ENCODE assay signal across 12 mouse cellular contexts in genomic region chr14:118363391-118363821, GRCm38 (mm10).
A peak's percentile ranks its signal among the peaks of the same experiment; 100 is the strongest.
DNase-seq lines count a peak whose midpoint lies in the region; ATAC-seq lines count a peak whose summit lies in the region.
"Had no signal": no experiment of that assay in that cellular context is flagged by ENCODE, and none has a peak within 500 bp of the region (broad histone marks: within the 10 kb centered on the region; RNA-seq: fewer than 3 reads in every experiment).

No protein-coding gene starts in this region.

- no peaks in the 10 kb centered on the region for H3K36me3 ChIP-seq in hindbrain, embryonic 13.5 days
- H3K36me3 ChIP-seq in hindbrain, embryonic 10.5 days = no peaks in the 10 kb centered on the region
- H3K36me3 ChIP-seq in embryonic facial prominence, embryonic 13.5 days = no peaks in the 10 kb centered on the region
- H3K36me3 ChIP-seq in limb, embryonic 15.5 days = no peaks in the 10 kb centered on the region

- DNase-seq in hindbrain, embryonic 10.5 days (ENCODE audit: low spot score) = no peak
- DNase-seq in ES-CJ7 (ENCODE audit: low read depth, low spot score) = peak; percentile 22
- DNase-seq in thymus, postnatal 0 days (ENCODE audit: low spot score) = no peak
- no peak for DNase-seq in cerebellum, postnatal 10 days
- no peak for DNase-seq in ovary, adult 18-20 months (ENCODE audit: low spot score)
- DNase-seq: cerebellum, postnatal 14 days; heart, postnatal 14 days; thymus, postnatal 25 days had no signal

- peaks cover 18% of the 10 kb centered on the region for H3K4me1 ChIP-seq in hindbrain, embryonic 13.5 days (replicated peaks)
- H3K4me1 ChIP-seq in hindbrain, embryonic 10.5 days (replicated peaks) = peaks cover 26% of the 10 kb centered on the region
- H3K4me1 ChIP-seq in embryonic facial prominence, embryonic 13.5 days = peaks cover 37% of the 10 kb centered on the region
- peaks cover 12% of the 10 kb centered on the region for H3K4me1 ChIP-seq in limb, embryonic 15.5 days

- no peaks in the 10 kb centered on the region for H3K9me3 ChIP-seq in hindbrain, embryonic 13.5 days
- H3K9me3 ChIP-seq in hindbrain, embryonic 10.5 days = no peaks in the 10 kb centered on the region
- H3K9me3 ChIP-seq in embryonic facial prominence, embryonic 13.5 days = no peaks in the 10 kb centered on the region
- H3K9me3 ChIP-seq in limb, embryonic 15.5 days = no peaks in the 10 kb centered on the region

- peak overlapping the region; percentile 11; the same call in 1 of the 2 replicates for H3K4me3 ChIP-seq in hindbrain, embryonic 13.5 days
- H3K4me3 ChIP-seq in hindbrain, embryonic 10.5 days = no peak overlapping the region
- H3K4me3 ChIP-seq in embryonic facial prominence, embryonic 13.5 days = peak overlapping the region; percentile 27
- H3K4me3 ChIP-seq in limb, embryonic 15.5 days = peak overlapping the region; percentile 31

- 52% methylated on average over 21 of the region's 21 CpGs for WGBS in hindbrain, embryonic 13.5 days
- 86% methylated on average over 21 of the region's 21 CpGs for WGBS in hindbrain, embryonic 10.5 days
- 35% methylated on average over 21 of the region's 21 CpGs for WGBS in embryonic facial prominence, embryonic 13.5 days
- WGBS in limb, embryonic 15.5 days = 10% methylated on average over 21 of the region's 21 CpGs

- H3K27me3 ChIP-seq in hindbrain, embryonic 13.5 days = peaks cover 7% of the 10 kb centered on the region; the same call in 1 of the 2 replicates
- H3K27me3 ChIP-seq in hindbrain, embryonic 10.5 days (ENCODE audit: insufficient read depth, poor library complexity, severe bottlenecking) = peaks cover 31% of the 10 kb centered on the region
- peaks cover 42% of the 10 kb centered on the region for H3K27me3 ChIP-seq in embryonic facial prominence, embryonic 13.5 days
- peaks cover 42% of the 10 kb centered on the region for H3K27me3 ChIP-seq in limb, embryonic 15.5 days

- H3K4me2 ChIP-seq in hindbrain, embryonic 13.5 days = peak overlapping the region; percentile 41
- H3K4me2 ChIP-seq in embryonic facial prominence, embryonic 13.5 days = peak overlapping the region; percentile 54
- H3K4me2 ChIP-seq in limb, embryonic 15.5 days = peak overlapping the region; percentile 44

- peak; percentile 71 for ATAC-seq in hindbrain, embryonic 13.5 days (ENCODE audit: low FRiP score)
- ATAC-seq in embryonic facial prominence, embryonic 13.5 days (ENCODE audit: insufficient number of reproducible peaks, insufficient read depth, low FRiP score, low TSS enrichment, low read depth) = no peak
- no peak for ATAC-seq in limb, embryonic 15.5 days (ENCODE audit: insufficient number of reproducible peaks, low FRiP score, low TSS enrichment, low read depth)
- ATAC-seq: lung, postnatal 0 days had no signal

- no peak overlapping the region for H3K9ac ChIP-seq in hindbrain, embryonic 13.5 days
- H3K9ac ChIP-seq in embryonic facial prominence, embryonic 13.5 days = 0 out of 2 replicates have a peak overlapping the region, but pooled peaks have one; percentile 40
- H3K9ac ChIP-seq in limb, embryonic 15.5 days = no peak overlapping the region

- peak overlapping the region; percentile 45 for H3K27ac ChIP-seq in hindbrain, embryonic 13.5 days
- no peak overlapping the region for H3K27ac ChIP-seq in hindbrain, embryonic 10.5 days
- no peak overlapping the region for H3K27ac ChIP-seq in embryonic facial prominence, embryonic 13.5 days
- no peak overlapping the region for H3K27ac ChIP-seq in limb, embryonic 15.5 days
